Mouse (Mus musculus) bone marrow, adult 2 months (tissue): ENCODE measurements around the gene H2-Eb1.

ENCODE experiments used
- CTCF ChIP-seq: fragments of 200-500 bp; IDR thresholded peaks from 2 replicates; pipeline ENCODE4 v1.5.1; 2011; ENCODE audit warnings: low read length, control low read depth; ENCODE audit not compliant: control insufficient read depth, insufficient read depth
- POLR2A ChIP-seq: fragments of 200-500 bp; IDR thresholded peaks from 2 replicates; pipeline ENCODE4 v1.6.1; 2011; ENCODE audit warnings: low read depth, mild to moderate bottlenecking, control low read depth, low read length, borderline replicate concordance; ENCODE audit not compliant: control insufficient read depth

DNA sequence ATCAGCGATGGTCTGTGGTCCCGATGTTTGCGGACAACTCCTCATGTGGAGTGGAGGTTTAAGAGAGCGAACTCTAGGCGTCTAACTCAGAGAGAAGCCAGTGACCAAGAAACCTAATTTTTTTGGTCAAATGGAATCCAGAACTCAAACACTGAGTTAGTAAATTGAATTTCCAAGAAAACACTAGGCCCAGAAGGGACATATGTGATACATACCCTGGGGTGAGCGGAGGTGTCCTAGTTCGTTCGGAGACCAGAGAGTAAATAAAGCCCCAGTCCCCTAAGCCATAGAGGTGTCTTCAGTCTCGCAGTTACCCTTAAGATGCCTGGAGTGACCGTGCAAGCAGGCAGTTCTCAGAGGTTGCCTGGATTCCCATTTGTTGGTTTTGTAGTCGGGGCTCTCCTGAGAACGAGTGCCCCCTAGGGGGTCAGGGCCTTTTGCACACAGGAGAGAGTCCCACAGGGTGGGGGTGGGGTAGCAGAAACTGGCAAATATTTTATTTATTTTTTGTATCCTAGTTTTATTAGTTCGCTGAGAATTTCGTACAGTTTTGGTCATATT, 41.8 kb upstream of the H2-Eb1 start:
- TF ChIP-seq CTCF, result peak; percentile 31; the same call in 1 of the 2 replicates
- no peak for TF ChIP-seq POLR2A
